Mouse (Mus musculus): ENCODE results near the gene Pitpnm2.

DNA sequence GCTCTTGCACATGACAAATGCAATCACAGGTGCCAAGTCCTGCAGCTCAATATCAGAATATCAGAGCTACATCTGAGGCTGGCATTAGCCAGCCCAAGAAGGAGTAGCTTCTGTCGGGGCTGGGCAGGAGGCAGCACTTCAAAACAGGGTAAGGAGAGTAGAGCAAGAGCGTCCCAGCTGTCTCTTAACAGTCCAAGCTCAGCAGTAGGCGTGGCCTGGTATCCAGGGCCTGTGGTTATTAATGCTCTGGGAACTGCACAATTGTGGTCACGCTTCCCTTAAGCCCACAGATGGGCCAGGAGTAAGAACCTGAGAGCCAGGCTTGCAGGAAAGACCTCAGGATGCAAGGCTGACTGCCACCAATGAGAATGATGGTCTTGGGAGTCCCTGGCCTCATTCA is 74.4 kb downstream of the Pitpnm2 start:
- TF ChIP-seq CTCF (IDR thresholded peaks at IDR 0.05; ENCODE audit: low read depth) (no peak), EP300 (IDR thresholded peaks at IDR 0.05; ENCODE audit: low read depth) (no peak)

Measured in liver, embryonic 14.5 days (tissue).